Mouse (Mus musculus) limb, embryonic 13.5 days (tissue): ENCODE measurements at regions not wholly inside any gene's neighbourhood (a gene's known extent, or its start where the extent isn't known, plus 50 kb on each side); places are given as distances from the start of the nearest gene placed in this dataset.
"Not testable (repeated sequence)": the region's sequence is repeated elsewhere in the genome, so short reads cannot be mapped to it uniquely, and the experiment has no call there.

Source experiments
- ATAC-seq: fragments of 200-750 bp; cut with Nextera tagmentation; 2 replicates; pipeline ENCODE4 v1.8.0; 2017; ENCODE audit warnings: low read depth, moderate number of reproducible peaks, moderate TSS enrichment; ENCODE audit not compliant: low FRiP score
- H3K27ac ChIP-seq: fragments of 300-500 bp; sonication (generic); 2 replicates; pipeline ENCODE4 v1.5.1; 2015; ENCODE audit warnings: inconsistent platforms, mild to moderate bottlenecking, moderate library complexity
- H3K27me3 ChIP-seq: fragments of 300-500 bp; sonication (generic); 2 replicates; pipeline ENCODE4 v1.6.1; 2015; ENCODE audit warnings: mild to moderate bottlenecking, inconsistent platforms
- H3K36me3 ChIP-seq: fragments of 300-500 bp; sonication (generic); 2 replicates; pipeline ENCODE4 v1.6.1; 2015; ENCODE audit warnings: inconsistent platforms, mild to moderate bottlenecking, moderate library complexity
- H3K4me1 ChIP-seq: fragments of 300-500 bp; sonication (generic); 2 replicates; pipeline ENCODE4 v1.6.1; 2015; ENCODE audit warnings: inconsistent platforms
- H3K4me2 ChIP-seq: fragments of 300-500 bp; sonication (generic); replicated peaks from 2 replicates; pipeline ENCODE4 v1.6.1; 2015; ENCODE audit warnings: inconsistent platforms, mild to moderate bottlenecking, moderate library complexity
- H3K4me3 ChIP-seq: fragments of 300-500 bp; sonication (generic); 2 replicates; pipeline ENCODE4 v1.5.1; 2015; ENCODE audit warnings: moderate library complexity, mild to moderate bottlenecking, inconsistent platforms
- H3K9ac ChIP-seq: fragments of 300-500 bp; sonication (generic); 2 replicates; pipeline ENCODE4 v1.6.1; 2015; ENCODE audit warnings: mild to moderate bottlenecking, inconsistent platforms
- H3K9me3 ChIP-seq: fragments of 300-500 bp; sonication (generic); 2 replicates; pipeline ENCODE4 v1.6.1; 2016; ENCODE audit warnings: inconsistent platforms
- WGBS: fragments of 180-500 bp; shearing (Covaris S2); methylation state at CpG from one replicate; pipeline ENCODE4 v1.1.7; 2015; 5-methylcytosine and 5-hydroxymethylcytosine counted together

DNA sequence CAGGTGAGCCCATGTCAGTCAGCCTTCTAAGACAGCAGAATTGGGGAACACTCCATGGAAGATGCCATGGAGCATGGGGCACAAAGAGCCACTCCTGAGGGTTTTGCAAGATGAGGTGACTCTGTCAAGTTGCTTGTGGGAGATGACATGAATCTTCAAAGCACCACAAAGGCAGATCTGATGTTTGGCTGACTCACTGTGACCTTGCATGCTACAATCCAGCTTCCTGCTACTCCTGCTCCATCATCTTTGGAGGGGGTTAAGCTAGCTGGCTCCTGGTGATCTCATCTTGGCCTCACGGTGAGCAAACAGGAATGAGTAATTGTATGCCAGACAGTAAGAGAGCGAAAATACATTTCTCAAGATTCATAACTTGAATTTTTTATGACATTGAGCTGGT is 176.3 kb upstream of the Gm10131 start:
- WGBS, result 68% methylated on average over 2 of the region's 2 CpGs
- Histone ChIP-seq H3K27me3 (no peaks in the 10 kb centered on the region), H3K4me1 (no peaks in the 10 kb centered on the region), H3K4me3 (no peak overlapping the region), H3K36me3 (no peaks in the 10 kb centered on the region), H3K4me2 (no peak overlapping the region), H3K27ac (no peak overlapping the region), H3K9ac (no peak overlapping the region), H3K9me3 (peaks cover 3% of the 10 kb centered on the region; the same call in 1 of the 2 replicates)
- ATAC-seq, result no peak

DNA sequence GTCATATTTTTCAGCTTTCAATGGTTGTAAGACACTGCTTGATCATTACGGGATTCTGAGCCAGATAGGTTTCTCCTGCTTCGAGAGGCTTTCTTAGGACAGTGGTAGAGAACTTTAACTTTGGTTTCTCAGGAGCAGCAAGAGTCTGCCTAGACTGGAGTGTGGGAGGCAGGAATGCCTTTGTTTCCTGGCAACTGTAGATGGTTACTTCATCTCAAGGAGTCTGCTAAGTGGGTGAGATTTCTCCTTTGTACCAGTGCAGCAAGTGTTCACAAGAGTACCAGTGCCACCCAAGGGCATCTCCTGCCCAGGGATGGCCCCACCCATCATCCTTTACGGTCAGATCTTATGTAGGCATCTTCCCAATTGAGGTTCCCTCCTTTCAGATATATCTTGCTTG is 173.0 kb upstream of the Gm10131 start:
- Histone ChIP-seq H3K27ac (no peak overlapping the region), H3K27me3 (no peaks in the 10 kb centered on the region), H3K9ac (no peak overlapping the region), H3K4me1 (no peaks in the 10 kb centered on the region), H3K4me3 (no peak overlapping the region), H3K36me3 (no peaks in the 10 kb centered on the region), H3K9me3 (no peaks in the 10 kb centered on the region), H3K4me2 (no peak overlapping the region)
- ATAC-seq, result no peak
- 90% methylated on average over 3 of the region's 3 CpGs for WGBS

DNA sequence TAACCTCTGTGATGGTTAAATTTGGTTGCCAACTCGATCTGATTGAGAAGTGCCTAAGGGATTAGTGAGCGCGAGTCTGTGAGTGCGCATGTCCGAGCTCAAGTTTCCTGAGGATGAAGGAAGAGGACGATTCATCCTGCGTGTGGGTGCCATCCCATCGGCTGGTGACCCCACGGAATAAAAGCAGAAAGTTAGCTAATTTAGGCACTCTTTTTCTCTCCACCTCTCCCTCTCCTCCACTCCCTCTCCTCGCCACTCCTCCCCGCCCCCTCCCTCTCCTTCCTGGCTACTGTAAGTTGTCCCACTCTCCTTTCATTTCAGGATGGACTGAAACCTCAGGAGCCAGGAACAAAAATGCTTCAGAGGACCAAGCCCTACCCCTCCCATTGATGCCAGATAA is 168.9 kb upstream of the Gm10131 start:
- H3K9me3 ChIP-seq, result no peaks in the 10 kb centered on the region
- H3K4me3 ChIP-seq, result no peak overlapping the region
- no peak overlapping the region for H3K4me2 ChIP-seq
- no CpG with 5 or more reads among the region's 11 CpGs for WGBS
- no peak overlapping the region for H3K9ac ChIP-seq
- H3K36me3 ChIP-seq, result no peaks in the 10 kb centered on the region
- no peak overlapping the region for H3K27ac ChIP-seq
- H3K27me3 ChIP-seq, result no peaks in the 10 kb centered on the region
- ATAC-seq, result no peak
- no peaks in the 10 kb centered on the region for H3K4me1 ChIP-seq

DNA sequence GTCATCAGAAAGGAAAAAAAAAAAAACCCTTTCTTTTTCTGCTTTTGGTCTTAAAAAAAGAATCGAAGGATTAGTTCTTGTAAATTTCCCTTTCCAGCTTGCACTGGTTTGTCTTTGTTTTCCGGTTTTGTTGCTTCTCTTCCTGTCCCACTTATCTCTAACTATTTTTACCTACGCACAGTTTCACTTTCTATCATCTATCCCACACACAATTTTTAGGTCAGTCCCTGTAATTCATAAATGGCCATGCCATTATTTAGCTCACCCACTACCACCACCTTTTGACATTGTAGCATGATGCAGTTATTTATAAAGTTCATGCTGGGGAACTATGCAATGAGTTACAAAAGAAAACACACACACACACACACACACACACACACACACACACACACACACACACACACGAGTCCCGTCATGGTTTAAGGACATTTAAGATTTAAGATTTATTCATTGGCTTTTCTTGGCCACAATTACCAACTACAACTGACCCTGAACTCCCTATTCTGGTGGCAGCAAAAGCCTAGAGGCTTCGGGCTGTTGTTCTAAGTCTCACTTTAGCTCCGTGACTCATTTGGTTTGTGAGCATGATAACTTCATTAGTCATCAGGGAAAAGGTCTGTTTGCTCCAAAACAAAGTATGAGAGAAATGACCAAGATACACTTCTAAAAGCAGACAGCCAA is 164.6 kb upstream of the Gm10131 start:
- Histone ChIP-seq H3K27me3 (no peaks in the 10 kb centered on the region), H3K36me3 (no peaks in the 10 kb centered on the region), H3K9ac (no peak overlapping the region), H3K27ac (no peak overlapping the region), H3K4me3 (no peak overlapping the region), H3K4me2 (no peak overlapping the region), H3K9me3 (no peaks in the 10 kb centered on the region), H3K4me1 (no peaks in the 10 kb centered on the region)
- 82% methylated on average over 7 of the region's 7 CpGs for WGBS
- no peak for ATAC-seq

DNA sequence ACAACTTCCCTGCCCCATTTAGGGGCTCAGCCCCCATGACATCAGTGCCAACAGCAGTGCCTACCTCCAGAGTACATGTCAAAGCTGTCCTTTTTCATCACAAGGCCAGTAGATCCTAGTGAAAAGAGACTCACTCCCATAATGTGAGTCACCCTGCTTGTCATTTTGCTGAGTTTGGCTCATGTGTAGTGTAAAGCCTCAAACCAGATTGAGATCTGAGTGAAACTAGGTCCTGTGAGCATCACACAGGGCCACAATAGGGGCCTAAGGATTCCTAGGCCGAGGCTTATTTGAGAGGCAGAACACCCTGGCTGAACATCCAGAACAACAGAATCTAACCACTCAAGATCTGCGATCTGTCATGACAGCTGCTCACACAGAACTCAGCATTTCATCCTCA is 163.3 kb upstream of the Gm10131 start:
- not testable (repeated sequence) for H3K36me3 ChIP-seq, H3K27ac ChIP-seq, H3K9me3 ChIP-seq, ATAC-seq, H3K4me1 ChIP-seq, H3K4me2 ChIP-seq, H3K9ac ChIP-seq, H3K27me3 ChIP-seq, H3K4me3 ChIP-seq
- WGBS, result 88% methylated on average over 2 of the region's 2 CpGs

DNA sequence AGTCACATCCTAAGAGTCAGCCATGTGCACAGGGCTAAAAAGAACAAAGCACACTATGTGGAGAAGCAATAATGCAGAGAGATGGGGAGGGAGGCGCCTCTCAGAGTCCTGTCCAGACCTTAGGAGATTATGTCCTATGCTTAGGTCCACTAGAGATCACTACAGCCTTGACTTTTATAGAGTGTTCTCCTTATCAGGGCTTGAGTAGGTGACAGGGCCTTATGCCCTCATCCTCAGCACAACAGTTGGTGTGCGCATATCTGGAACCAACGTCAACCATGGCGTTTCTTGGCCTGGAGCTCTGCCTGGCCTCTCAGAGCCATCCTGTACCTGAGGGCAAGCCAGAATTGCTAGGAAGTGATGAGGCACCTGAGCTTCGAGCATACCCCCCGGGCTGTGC is 162.6 kb upstream of the Gm10131 start:
- H3K27me3 ChIP-seq, result no peaks in the 10 kb centered on the region
- ATAC-seq, result no peak
- no peak overlapping the region for H3K4me3 ChIP-seq
- H3K4me2 ChIP-seq, result no peak overlapping the region
- H3K36me3 ChIP-seq, result no peaks in the 10 kb centered on the region
- no peak overlapping the region for H3K9ac ChIP-seq
- no peak overlapping the region for H3K27ac ChIP-seq
- H3K4me1 ChIP-seq, result no peaks in the 10 kb centered on the region
- H3K9me3 ChIP-seq, result no peaks in the 10 kb centered on the region
- WGBS, result 88% methylated on average over 6 of the region's 6 CpGs

DNA sequence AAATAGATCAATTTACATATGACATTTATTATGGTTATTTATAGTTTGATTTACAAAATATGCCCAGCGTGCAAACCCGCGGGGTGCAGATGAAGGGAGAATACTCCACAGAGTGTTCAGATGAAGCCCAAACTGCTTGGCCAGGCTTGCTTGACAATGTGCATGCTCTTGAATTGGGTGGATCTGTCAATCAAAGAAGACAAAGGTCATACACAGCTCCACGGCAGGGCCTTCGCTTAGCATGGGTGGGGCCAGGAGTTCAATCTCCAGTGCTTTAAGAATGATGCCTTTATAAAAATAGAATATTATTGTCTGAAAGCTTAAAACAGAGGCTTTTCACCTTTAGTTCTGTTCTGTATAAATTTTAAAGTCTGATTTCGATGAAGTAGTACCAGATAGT is 158.3 kb upstream of the Gm10131 start:
- no peaks in the 10 kb centered on the region for H3K36me3 ChIP-seq

DNA sequence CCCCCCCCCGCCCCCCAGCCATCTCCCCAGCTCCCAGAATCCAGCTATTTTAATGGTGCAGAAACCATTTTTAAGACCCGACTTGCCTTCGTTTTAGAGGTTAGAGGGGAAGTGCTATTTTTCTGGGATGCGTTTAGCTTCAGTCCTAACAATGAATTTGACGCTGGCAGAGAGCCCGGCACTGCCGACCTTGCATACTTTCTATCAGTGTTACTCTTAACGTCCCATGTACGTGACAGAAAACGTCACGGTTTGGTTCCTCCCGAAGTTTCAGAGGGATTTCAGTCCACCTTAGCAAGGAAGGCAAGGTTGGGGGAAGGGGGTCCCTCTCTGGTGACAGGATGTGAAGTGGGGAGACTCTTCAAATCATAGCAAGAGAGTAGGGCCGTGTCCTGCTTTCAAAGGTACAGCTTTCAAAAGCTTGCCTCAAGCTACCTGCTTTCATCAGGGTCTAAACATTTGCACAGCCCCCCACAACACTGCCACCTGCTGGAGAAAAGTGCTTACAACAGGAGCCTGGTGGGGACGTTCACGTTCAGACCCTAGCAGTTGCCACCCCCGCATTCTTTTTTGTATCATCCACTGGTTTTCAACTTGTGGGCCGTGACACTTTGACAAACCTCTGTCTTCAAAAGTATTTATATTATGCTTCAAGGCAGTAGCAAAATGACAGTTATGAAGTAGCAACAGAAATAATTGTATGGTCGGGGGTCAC is 157.4 kb upstream of the Gm10131 start:
- Histone ChIP-seq H3K27ac (no peak overlapping the region), H3K4me1 (no peaks in the 10 kb centered on the region), H3K4me2 (no peak overlapping the region), H3K27me3 (no peaks in the 10 kb centered on the region), H3K4me3 (no peak overlapping the region), H3K9me3 (no peaks in the 10 kb centered on the region), H3K9ac (no peak overlapping the region), H3K36me3 (no peaks in the 10 kb centered on the region)
- 91% methylated on average over 18 of the region's 18 CpGs for WGBS
- no peak for ATAC-seq

More for the DNA sequence above, 158.3 kb upstream of the Gm10131 start:
- Histone ChIP-seq H3K4me2 (no peak overlapping the region), H3K27me3 (no peaks in the 10 kb centered on the region), H3K4me1 (no peaks in the 10 kb centered on the region), H3K9me3 (no peaks in the 10 kb centered on the region), H3K9ac (no peak overlapping the region), H3K27ac (no peak overlapping the region), H3K4me3 (no peak overlapping the region)
- no peak for ATAC-seq
- WGBS, result 89% methylated on average over 6 of the region's 6 CpGs

DNA sequence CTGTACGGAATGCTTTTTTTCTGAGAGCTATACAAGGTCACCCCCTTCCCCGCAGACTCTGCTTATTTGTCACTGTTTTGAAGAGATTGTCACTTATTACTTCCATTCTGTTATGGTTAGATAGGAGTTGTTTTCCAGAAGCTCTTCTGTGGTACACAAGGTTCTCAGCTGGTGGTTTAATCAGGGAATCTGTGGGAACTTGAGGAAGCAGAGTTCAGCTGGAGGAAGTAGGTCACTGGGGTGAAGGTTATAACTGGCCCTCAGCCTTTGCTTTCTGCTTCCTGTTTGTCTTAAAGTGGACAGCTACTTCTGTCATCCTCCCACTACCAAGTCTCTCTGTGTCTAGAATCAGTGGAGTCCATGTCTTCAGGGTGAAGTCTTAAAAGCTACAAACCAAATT is 143.4 kb upstream of the Gm10131 start:
- no peak overlapping the region for H3K27ac ChIP-seq
- H3K36me3 ChIP-seq, result no peaks in the 10 kb centered on the region
- no peaks in the 10 kb centered on the region for H3K4me1 ChIP-seq
- H3K4me3 ChIP-seq, result no peak overlapping the region
- no peak overlapping the region for H3K9ac ChIP-seq
- WGBS, result 91% methylated on average over 2 of the region's 2 CpGs
- H3K9me3 ChIP-seq, result no peaks in the 10 kb centered on the region
- no peak for ATAC-seq
- H3K27me3 ChIP-seq, result no peaks in the 10 kb centered on the region
- H3K4me2 ChIP-seq, result no peak overlapping the region

DNA sequence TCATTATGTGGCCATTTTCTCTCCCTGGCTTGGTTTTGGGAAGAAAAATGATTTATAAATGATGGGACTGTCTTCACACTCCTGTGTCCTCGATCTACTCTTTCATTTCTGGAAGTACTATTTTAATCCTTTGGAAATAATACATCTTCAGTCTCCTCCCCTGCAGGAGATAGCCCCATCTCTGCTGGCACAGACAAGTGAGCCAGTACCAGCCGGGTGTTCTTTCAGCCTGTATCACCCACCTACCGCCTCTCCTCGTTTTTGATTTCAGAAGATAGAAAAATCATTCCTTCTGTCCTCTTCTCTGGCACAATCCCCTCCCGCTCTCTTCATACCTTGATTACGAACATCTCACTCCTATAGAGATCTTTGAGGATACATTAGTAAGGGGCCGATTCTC is 140.4 kb upstream of the Gm10131 start:
- H3K9me3 ChIP-seq, result no peaks in the 10 kb centered on the region
- no peaks in the 10 kb centered on the region for H3K36me3 ChIP-seq
- WGBS, result 92% methylated on average over 7 of the region's 7 CpGs
- no peak overlapping the region for H3K27ac ChIP-seq
- H3K9ac ChIP-seq, result no peak overlapping the region
- no peaks in the 10 kb centered on the region for H3K4me1 ChIP-seq
- no peaks in the 10 kb centered on the region for H3K27me3 ChIP-seq
- no peak overlapping the region for H3K4me2 ChIP-seq
- ATAC-seq, result no peak
- no peak overlapping the region for H3K4me3 ChIP-seq

DNA sequence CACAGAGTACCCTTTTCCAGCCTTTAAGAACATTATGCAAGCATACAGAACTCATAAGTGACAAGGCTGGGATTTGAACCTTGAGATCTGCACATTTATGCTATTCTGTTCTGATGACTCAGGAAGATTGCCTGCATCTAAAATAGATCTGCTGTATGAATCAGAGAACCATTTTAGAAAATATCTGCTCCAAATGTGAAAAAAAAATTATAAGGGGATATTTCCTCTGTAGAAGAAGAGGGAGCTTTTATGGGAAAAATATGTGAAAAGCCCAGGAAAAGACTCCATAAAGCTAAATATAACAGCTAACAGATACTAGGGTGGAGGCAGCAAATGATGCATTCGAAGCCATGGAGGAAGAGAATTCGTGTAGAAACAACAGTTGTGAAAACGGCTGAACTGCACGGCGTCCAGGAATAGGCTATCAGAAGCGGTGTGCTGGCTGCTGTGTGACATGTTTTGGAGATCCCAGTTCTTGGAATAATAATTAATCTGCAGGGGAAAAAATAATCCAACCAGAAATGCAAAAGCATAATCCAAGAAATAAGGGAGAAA is 127.9 kb upstream of the Gm10131 start:
- Histone ChIP-seq H3K9ac (no peak overlapping the region), H3K4me2 (no peak overlapping the region), H3K36me3 (no peaks in the 10 kb centered on the region), H3K4me1 (no peaks in the 10 kb centered on the region), H3K27ac (no peak overlapping the region), H3K27me3 (no peaks in the 10 kb centered on the region), H3K9me3 (peaks cover 4% of the 10 kb centered on the region; the same call in 1 of the 2 replicates), H3K4me3 (no peak overlapping the region)
- 88% methylated on average over 6 of the region's 6 CpGs for WGBS
- no peak for ATAC-seq

DNA sequence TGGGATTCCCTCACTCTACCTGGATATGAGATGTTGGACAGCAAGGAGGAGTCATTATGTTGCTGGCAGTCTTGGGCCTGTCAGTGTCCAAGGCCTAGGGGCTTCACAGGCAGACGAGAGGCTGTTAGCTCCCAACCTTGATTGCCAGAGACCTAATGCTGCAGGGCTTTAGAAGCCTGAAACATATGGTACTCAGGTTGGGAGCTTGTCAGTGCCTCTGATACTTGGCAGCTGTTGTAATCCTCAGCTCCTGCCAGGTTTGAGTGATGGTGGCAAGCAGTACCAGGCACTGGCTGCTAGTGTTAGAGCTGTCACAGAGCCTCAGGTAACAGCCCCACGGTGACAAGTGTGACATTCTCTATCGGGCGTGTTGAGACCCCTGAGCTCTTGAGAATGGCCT is 122.2 kb upstream of the Gm10131 start:
- H3K9me3 ChIP-seq, result peaks cover 5% of the 10 kb centered on the region; the same call in 1 of the 2 replicates
- H3K4me1 ChIP-seq, result no peaks in the 10 kb centered on the region
- H3K4me3 ChIP-seq, result no peak overlapping the region
- H3K27me3 ChIP-seq, result no peaks in the 10 kb centered on the region
- ATAC-seq, result no peak
- 63% methylated on average over 4 of the region's 4 CpGs for WGBS
- H3K27ac ChIP-seq, result no peak overlapping the region
- no peak overlapping the region for H3K9ac ChIP-seq
- H3K36me3 ChIP-seq, result no peaks in the 10 kb centered on the region
- H3K4me2 ChIP-seq, result no peak overlapping the region
